Mouse (Mus musculus): ENCODE measurements around the gene AI467606. TPM values are rescaled to one million over a fixed set of nuclear protein-coding genes. Genes with fewer than 3 reads are reported as not detected.

Gene AI467606
- polyA plus RNA-seq, 1 experiment, result 45.0 TPM

DNA sequence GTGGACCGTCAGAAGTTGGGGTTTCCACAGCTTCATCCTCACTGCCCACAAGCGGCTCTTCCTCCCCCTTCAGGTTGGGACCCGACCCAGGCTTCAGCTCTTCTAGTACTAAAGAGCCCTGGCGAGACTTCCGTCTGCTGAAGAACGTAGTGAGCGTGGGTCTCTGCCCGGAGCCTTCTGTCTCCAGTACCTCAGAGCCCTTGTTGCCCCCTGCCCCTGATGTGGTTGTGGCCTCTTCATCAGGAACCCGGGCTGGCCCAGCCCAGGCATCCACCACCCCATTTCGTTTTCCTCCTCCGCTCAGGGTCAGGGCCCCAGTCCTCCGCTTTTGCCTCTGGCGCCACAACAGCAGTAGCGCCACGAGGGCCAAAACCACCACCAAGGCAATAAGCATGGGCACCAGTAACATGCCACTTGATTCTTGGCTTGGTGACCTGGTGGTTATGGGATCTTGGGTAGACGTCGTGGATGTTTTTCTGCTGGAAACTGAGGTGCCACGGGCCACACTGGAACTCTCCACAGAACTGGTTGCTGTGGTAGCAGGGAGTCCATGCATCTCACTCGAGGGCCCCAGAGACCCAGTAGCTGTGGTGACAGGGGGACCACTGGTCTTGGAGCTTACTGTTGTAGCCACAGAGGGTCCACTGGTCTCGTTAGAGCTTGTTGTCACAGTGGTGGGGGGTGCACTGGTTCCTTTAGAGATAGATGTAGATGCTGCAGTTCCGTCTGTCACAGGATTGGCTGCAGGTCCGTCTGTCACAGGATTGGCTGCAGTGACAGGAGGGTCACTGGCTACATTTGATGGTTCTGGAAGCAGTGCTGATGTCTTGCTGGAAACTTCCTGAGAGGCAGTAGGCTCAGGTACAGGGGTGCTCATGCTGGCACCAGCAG lies 45.3 kb downstream of the AI467606 start:
- 74% methylated on average over 22 of the region's 22 CpGs for WGBS
- H3K4me1 ChIP-seq (ENCODE audit: control insufficient read depth, insufficient read depth, low read length), result no peaks in the 10 kb centered on the region
- H3K4me3 ChIP-seq (replicated peaks; ENCODE audit: extremely low read depth, low read depth, low read length), result no peak overlapping the region
- no peak for TF ChIP-seq CTCF (IDR thresholded peaks at IDR 0.05; ENCODE audit: insufficient read depth, low read length)
- no peak for TF ChIP-seq POLR2A (IDR thresholded peaks at IDR 0.05; ENCODE audit: borderline replicate concordance, extremely low read depth, low read depth, low read length)
- DNase-seq, result no peak

DNA sequence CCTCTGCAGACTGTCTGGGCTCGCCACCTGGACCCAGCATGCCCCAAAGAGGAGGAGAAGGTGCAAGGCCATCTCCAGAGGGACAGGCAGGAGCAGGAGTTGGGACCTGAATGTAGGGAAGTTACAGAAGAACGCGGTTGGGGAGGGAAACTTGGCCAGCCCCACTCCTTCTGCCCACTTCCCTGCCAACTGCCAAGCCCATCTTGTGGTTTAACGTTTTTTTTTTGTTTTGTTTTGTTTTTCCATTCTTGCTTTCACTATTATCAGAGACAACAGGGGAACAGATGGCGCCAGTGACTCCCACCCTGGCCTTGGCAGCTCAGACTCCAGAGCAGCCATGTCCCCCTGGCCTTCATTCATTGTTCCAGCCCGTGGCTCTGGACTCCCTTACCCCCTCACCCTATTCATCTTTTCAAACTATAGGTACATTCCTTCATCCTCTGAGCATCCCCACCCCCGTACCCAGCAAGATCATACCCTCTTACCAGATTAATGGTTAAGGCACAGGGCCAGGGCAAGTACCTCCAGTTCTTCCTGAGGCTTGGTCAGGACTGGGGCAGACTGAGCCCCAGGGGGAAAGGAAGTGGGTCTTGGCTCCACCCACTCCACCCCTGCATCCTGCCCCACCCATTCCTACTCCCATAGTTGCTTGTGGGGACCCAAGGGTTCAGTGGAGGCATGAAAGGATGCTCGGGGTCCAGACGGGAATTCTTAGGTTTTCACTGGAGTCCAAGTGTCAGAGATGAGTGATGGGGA lies 46.3 kb downstream of the AI467606 start, which contains the start of gene Spn:
Spn (minus strand) TSS at position 562 of the 756 bp plus-strand sequence.
- Histone ChIP-seq H3K4me1 (ENCODE audit: control insufficient read depth, insufficient read depth, low read length) (no peaks in the 10 kb centered on the region), H3K4me3 (replicated peaks; ENCODE audit: extremely low read depth, low read depth, low read length) (no peak within 1 kb of the TSS)
- DNase-seq, result no peak
- 34% methylated on average over 9 of the region's 9 CpGs for WGBS
- no peak for TF ChIP-seq CTCF (IDR thresholded peaks at IDR 0.05; ENCODE audit: insufficient read depth, low read length)
- TF ChIP-seq POLR2A (IDR thresholded peaks at IDR 0.05; ENCODE audit: borderline replicate concordance, extremely low read depth, low read depth, low read length), result no peak

DNA sequence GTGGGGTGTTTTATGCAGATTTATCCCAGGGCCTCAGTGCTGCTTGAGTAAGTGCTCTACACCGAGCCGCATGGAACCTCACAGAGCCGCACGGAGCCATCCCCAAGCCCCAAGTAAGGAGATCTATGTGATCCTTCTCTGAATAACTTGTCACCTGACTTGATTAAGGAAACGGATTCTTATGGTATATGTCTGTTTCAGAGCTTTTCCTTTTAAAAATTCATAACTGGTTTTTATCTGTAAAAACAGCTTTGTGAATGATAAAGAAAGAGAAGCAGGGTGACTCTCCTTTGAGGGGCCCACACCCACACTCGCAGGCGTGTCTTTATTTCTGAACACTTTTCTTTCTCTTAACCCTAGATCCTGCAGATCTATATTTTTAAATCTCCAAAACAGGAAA lies 47.9 kb downstream of the AI467606 start:
- WGBS, result 89% methylated on average over 7 of the region's 7 CpGs
- DNase-seq, result no peak
- no peak overlapping the region for H3K4me3 ChIP-seq (replicated peaks; ENCODE audit: extremely low read depth, low read depth, low read length)
- TF ChIP-seq CTCF (IDR thresholded peaks at IDR 0.05; ENCODE audit: insufficient read depth, low read length) (no peak), POLR2A (IDR thresholded peaks at IDR 0.05; ENCODE audit: borderline replicate concordance, extremely low read depth, low read depth, low read length) (no peak)
- H3K4me1 ChIP-seq (ENCODE audit: control insufficient read depth, insufficient read depth, low read length), result no peaks in the 10 kb centered on the region

DNA sequence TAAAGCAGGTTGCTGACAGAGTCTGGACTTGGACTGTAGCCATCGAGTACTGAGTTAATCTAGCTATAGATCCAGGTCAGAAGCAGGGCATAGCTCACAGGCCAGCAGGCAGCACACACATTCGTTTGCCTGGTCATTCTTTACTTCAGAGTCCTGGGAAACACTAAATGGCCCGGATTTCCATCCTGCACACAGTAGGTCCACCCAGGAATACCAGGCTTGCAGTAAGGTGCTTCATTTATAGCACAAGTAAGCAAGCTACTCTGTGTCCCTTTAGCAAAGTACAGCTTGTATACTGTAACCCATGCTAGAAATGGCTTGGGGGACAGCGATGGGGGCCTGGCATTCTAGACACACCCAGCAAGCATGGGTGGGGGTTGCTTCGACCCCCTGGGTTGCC lies 48.4 kb downstream of the AI467606 start:
- no peak for DNase-seq
- no peaks in the 10 kb centered on the region for H3K4me1 ChIP-seq (ENCODE audit: control insufficient read depth, insufficient read depth, low read length)
- TF ChIP-seq CTCF (IDR thresholded peaks at IDR 0.05; ENCODE audit: insufficient read depth, low read length) (no peak), POLR2A (IDR thresholded peaks at IDR 0.05; ENCODE audit: borderline replicate concordance, extremely low read depth, low read depth, low read length) (no peak)

DNA sequence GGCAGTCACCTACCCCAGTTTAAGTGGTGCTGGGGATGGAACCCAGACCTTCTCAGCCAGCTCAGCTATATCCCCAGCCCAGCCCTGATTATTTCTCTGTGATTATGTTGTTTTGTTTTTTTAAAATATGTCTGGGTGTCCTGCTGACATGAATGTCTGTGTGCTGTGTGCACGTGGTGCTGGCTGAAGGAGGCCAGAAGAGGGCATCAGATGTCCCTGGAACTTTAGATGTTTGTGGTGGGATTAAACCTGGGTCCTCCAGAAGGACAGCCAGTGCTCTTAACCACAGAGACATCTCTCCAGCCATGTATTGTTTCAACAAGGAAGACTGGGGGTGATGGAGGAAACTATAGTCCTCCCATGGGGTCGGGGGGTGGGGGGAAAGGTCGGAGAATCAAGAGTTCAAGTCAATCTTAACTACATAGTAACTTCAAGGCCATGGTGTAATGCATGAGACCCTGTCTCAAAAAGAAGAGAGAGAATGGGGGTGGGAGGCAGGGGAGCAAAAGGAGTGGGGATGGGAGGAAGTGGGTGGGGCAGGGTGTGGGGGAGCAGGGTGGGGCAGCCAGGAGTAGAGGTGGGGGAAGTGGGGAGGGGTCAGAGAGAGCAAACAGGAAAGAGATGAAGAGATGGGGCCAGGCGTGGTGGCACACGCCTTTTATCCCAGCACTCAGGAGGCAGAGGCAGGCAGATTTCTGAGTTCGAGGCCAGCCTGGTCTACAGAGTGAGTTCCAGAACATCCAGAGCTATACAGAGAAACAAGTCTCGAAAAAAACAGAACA lies 49.7 kb downstream of the AI467606 start:
- no peak for DNase-seq
- WGBS, result 50% methylated on average over 7 of the region's 7 CpGs
- H3K4me3 ChIP-seq (replicated peaks; ENCODE audit: extremely low read depth, low read depth, low read length), result no peak overlapping the region
- TF ChIP-seq POLR2A (IDR thresholded peaks at IDR 0.05; ENCODE audit: borderline replicate concordance, extremely low read depth, low read depth, low read length), result no peak
- no peak; the same call in 1 of the 2 replicates for TF ChIP-seq CTCF (IDR thresholded peaks at IDR 0.05; ENCODE audit: insufficient read depth, low read length)
- no peaks in the 10 kb centered on the region for H3K4me1 ChIP-seq (ENCODE audit: control insufficient read depth, insufficient read depth, low read length)

More for the DNA sequence above, 48.4 kb downstream of the AI467606 start:
- WGBS, result 53% methylated on average over 5 of the region's 5 CpGs
- no peak overlapping the region for H3K4me3 ChIP-seq (replicated peaks; ENCODE audit: extremely low read depth, low read depth, low read length)

DNA sequence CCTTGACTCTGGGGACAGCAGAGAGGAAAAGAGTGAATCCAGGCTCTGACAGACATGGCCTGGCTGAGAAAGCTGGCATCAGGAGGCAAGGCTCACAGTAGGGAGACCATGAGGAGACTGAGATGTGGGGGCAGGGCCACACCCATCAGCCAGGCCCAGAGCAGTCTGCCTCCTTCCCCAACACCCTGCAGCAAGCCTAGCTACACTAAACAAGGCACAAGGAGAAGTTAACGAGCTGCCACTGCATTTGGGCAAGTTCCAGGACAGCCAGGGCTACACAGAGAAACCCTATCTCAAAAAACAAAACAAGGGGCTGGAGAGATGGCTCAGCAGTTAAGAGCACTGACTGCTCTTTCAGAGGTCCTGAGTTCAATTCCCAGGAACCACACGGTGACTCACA lies 51.1 kb downstream of the AI467606 start:
- TF ChIP-seq POLR2A (IDR thresholded peaks at IDR 0.05; ENCODE audit: borderline replicate concordance, extremely low read depth, low read depth, low read length), result no peak
- no peak for DNase-seq
- H3K4me3 ChIP-seq (replicated peaks; ENCODE audit: extremely low read depth, low read depth, low read length), result no peak overlapping the region
- H3K4me1 ChIP-seq (ENCODE audit: control insufficient read depth, insufficient read depth, low read length), result no peaks in the 10 kb centered on the region
- 39% methylated on average over 2 of the region's 2 CpGs for WGBS

DNA sequence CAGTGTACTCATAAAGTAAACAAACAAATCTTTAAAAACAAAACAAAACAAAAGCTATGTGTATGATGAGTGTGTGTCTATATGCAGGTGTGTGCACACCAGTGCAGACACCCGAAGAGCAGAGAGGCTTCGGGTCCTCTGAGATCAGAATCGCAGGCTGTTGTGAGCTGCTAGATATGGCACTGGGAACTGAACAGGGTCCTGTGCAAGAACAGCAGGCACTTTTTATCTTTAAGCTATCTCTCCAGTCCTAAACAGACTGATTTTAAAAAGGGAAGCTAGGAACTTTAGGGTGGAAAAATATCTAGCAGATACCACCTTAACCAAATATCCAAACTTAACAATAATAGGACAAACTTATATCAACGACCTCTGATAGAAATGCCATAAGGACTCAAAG lies 51.5 kb downstream of the AI467606 start:
- H3K4me3 ChIP-seq (replicated peaks; ENCODE audit: extremely low read depth, low read depth, low read length), result no peak overlapping the region
- DNase-seq, result no peak
- WGBS, result 84% methylated on average over 4 of the region's 4 CpGs
- TF ChIP-seq CTCF (IDR thresholded peaks at IDR 0.05; ENCODE audit: insufficient read depth, low read length) (no peak), POLR2A (IDR thresholded peaks at IDR 0.05; ENCODE audit: borderline replicate concordance, extremely low read depth, low read depth, low read length) (no peak)
- no peaks in the 10 kb centered on the region for H3K4me1 ChIP-seq (ENCODE audit: control insufficient read depth, insufficient read depth, low read length)

Other genes with a start within 250 kb of the AI467606 start
- gene Doc2a, start 243.9 kb upstream of the AI467606 start, polyA plus RNA-seq (2012; rRNA removed), result 0.22 and 0.74 TPM in 2 replicates
- 6.2 and 7.5 TPM in 2 replicates for gene Hirip3, start 229.4 kb upstream of the AI467606 start, polyA plus RNA-seq (2012; rRNA removed)
- gene Ino80e, start 229.0 kb upstream of the AI467606 start, polyA plus RNA-seq (2012; rRNA removed), result 66.0 and 68.9 TPM in 2 replicates
- gene Taok2, start 206.7 kb upstream of the AI467606 start, polyA plus RNA-seq (2012; rRNA removed), result 174 and 210 TPM in 2 replicates
- 83.6 and 92.9 TPM in 2 replicates for gene Tmem219, start 168.4 kb upstream of the AI467606 start, polyA plus RNA-seq (2012; rRNA removed)
- gene Kctd13, start 162.5 kb upstream of the AI467606 start, polyA plus RNA-seq (2012; rRNA removed), result 22.4 and 24.5 TPM in 2 replicates
- not detected in 2 replicates for gene Asphd1, start 141.8 kb upstream of the AI467606 start, polyA plus RNA-seq (2012; rRNA removed)
- 1.0 TPM in 2 replicates for gene Sez6l2, start 140.8 kb upstream of the AI467606 start, polyA plus RNA-seq (2012; rRNA removed)
- gene Cdipt, start 115.4 kb upstream of the AI467606 start, polyA plus RNA-seq (2012; rRNA removed), result 321 and 332 TPM in 2 replicates
- 2.0 and 3.3 TPM in 2 replicates for gene Cdiptos, start 115.3 kb upstream of the AI467606 start, polyA plus RNA-seq (2012; rRNA removed)
- gene Mvp, start 76.7 kb upstream of the AI467606 start, polyA plus RNA-seq (2012; rRNA removed), result 82.2 and 125 TPM in 2 replicates
- 2.6 and 2.8 TPM in 2 replicates for gene Pagr1b, start 74.9 kb upstream of the AI467606 start, polyA plus RNA-seq (2012; rRNA removed)
- 5.7 and 7.5 TPM in 2 replicates for gene Pagr1a, start 74.0 kb upstream of the AI467606 start, polyA plus RNA-seq (2012; rRNA removed)
- 26.5 and 38.8 TPM in 2 replicates for gene Gm42742, start 70.3 kb upstream of the AI467606 start, polyA plus RNA-seq (2012; rRNA removed)
- 8.1 and 9.8 TPM in 2 replicates for gene Prrt2, start 70.1 kb upstream of the AI467606 start, polyA plus RNA-seq (2012; rRNA removed)
- gene Maz, start 64.3 kb upstream of the AI467606 start, polyA plus RNA-seq (2012; rRNA removed), result 131 and 194 TPM in 2 replicates
- 0.78 and 1.3 TPM in 2 replicates for gene Kif22, start 48.9 kb upstream of the AI467606 start, polyA plus RNA-seq (2012; rRNA removed)
- gene Zg16, start 4.0 kb upstream of the AI467606 start, polyA plus RNA-seq (2012; rRNA removed), result 0.37 and 19.0 TPM in 2 replicates
- 0.57 and 0.93 TPM in 2 replicates for gene Qprt, start 30.9 kb downstream of the AI467606 start, polyA plus RNA-seq (2012; rRNA removed)
- gene Spn, start 46.5 kb downstream of the AI467606 start, polyA plus RNA-seq (2012; rRNA removed), result 11.8 and 13.2 TPM in 2 replicates
- 20.7 and 31.0 TPM in 2 replicates for gene Cd2bp2, start 104.7 kb downstream of the AI467606 start, polyA plus RNA-seq (2012; rRNA removed)
- 30.3 and 32.9 TPM in 2 replicates for gene Tbc1d10b, start 117.1 kb downstream of the AI467606 start, polyA plus RNA-seq (2012; rRNA removed)
- gene Mylpf, start 117.5 kb downstream of the AI467606 start, polyA plus RNA-seq (2012; rRNA removed), result 1.3 and 135 TPM in 2 replicates
- 8.9 and 11.6 TPM in 2 replicates for gene Zfp553, start 141.7 kb downstream of the AI467606 start, polyA plus RNA-seq (2012; rRNA removed)
- 26.5 and 28.5 TPM in 2 replicates for gene Sept1, start 141.8 kb downstream of the AI467606 start, polyA plus RNA-seq (2012; rRNA removed)
- gene Zfp771, start 152.9 kb downstream of the AI467606 start, polyA plus RNA-seq (2012; rRNA removed), result 57.4 and 82.8 TPM in 2 replicates
- 17.6 and 17.9 TPM in 2 replicates for gene Dctpp1, start 169.3 kb downstream of the AI467606 start, polyA plus RNA-seq (2012; rRNA removed)
- gene Sephs2, start 182.7 kb downstream of the AI467606 start, polyA plus RNA-seq (2012; rRNA removed), result 15.4 and 16.2 TPM in 2 replicates
- 28.2 and 36.9 TPM in 2 replicates for gene Itgal, start 204.9 kb downstream of the AI467606 start, polyA plus RNA-seq (2012; rRNA removed)